In genomic region chr13:37779251-37779667, GRCm38 (mm10) we compare ENCODE assay signal across 8 mouse cellular contexts. TPM values are rescaled to one million over a fixed set of nuclear protein-coding genes. Genes with fewer than 3 reads are reported as not detected.
DNase-seq lines count a peak whose midpoint lies in the region; ATAC-seq lines count a peak whose summit lies in the region.

No protein-coding gene starts in this region.

- peaks cover 15% of the 10 kb centered on the region for H3K4me1 ChIP-seq in embryonic facial prominence, embryonic 15.5 days
- peaks cover 9% of the 10 kb centered on the region; the same call in 1 of the 2 replicates for H3K4me1 ChIP-seq in intestine, embryonic 14.5 days (replicated peaks; ENCODE audit: control insufficient read depth, insufficient read depth, low read length)

- H3K27ac ChIP-seq in embryonic facial prominence, embryonic 15.5 days (replicated peaks), result no peak overlapping the region; the same call in 1 of the 2 replicates
- no peak overlapping the region for H3K27ac ChIP-seq in intestine, embryonic 14.5 days (ENCODE audit: low read depth)

- peak overlapping the region; percentile 99 for H3K4me2 ChIP-seq in embryonic facial prominence, embryonic 15.5 days (replicated peaks)
- H3K4me2 ChIP-seq in intestine, embryonic 14.5 days (ENCODE audit: low read length), result peak overlapping the region; percentile 99

- H3K9ac ChIP-seq in embryonic facial prominence, embryonic 15.5 days, result no peak overlapping the region
- H3K9ac ChIP-seq in intestine, embryonic 14.5 days (ENCODE audit: low read length), result no peak overlapping the region

- no peaks in the 10 kb centered on the region for H3K27me3 ChIP-seq in embryonic facial prominence, embryonic 15.5 days
- peaks cover 10% of the 10 kb centered on the region; the same call in 1 of the 2 replicates for H3K27me3 ChIP-seq in intestine, embryonic 14.5 days (replicated peaks; ENCODE audit: control insufficient read depth, insufficient read depth, low read length)

- intact Hi-C loops in left cerebral cortex, postnatal 4 days (cut with DNase I), result no loop called here

- 0 out of 2 replicates have a peak, but pooled peaks have one; percentile 6 for ATAC-seq in embryonic facial prominence, embryonic 15.5 days (ENCODE audit: insufficient number of reproducible peaks, low FRiP score, low TSS enrichment, low read depth)
- ATAC-seq in intestine, embryonic 14.5 days (replicated peaks; ENCODE audit: low FRiP score, low TSS enrichment, low read depth), result no peak

- WGBS in embryonic facial prominence, embryonic 15.5 days, result 8% methylated on average over 9 of the region's 9 CpGs
- WGBS in intestine, embryonic 14.5 days, result 8% methylated on average over 9 of the region's 9 CpGs

- H3K4me3 ChIP-seq in embryonic facial prominence, embryonic 15.5 days (replicated peaks), result peak overlapping the region; percentile 65
- H3K4me3 ChIP-seq in intestine, embryonic 14.5 days (ENCODE audit: low read depth, low read length), result peak overlapping the region; percentile 53

- no peaks in the 10 kb centered on the region for H3K9me3 ChIP-seq in embryonic facial prominence, embryonic 15.5 days (replicated peaks)
- H3K9me3 ChIP-seq in intestine, embryonic 14.5 days (ENCODE audit: control insufficient read depth, low read length), result no peaks in the 10 kb centered on the region

- DNase-seq in left cerebral cortex, adult 11 months (ENCODE audit: low spot score), result peak; percentile 3
- no peak for DNase-seq in left cerebral cortex, postnatal 4 days
- no peak for DNase-seq in intestine, embryonic 14.5 days (ENCODE audit: low spot score)
- peak; percentile 45 for DNase-seq in lung, postnatal 25 days (ENCODE audit: low spot score)
- DNase-seq in spleen, postnatal 36 days (ENCODE audit: low spot score in 2 of 2), result peak; percentile 62 to 70
- DNase-seq in cerebellum, adult 11 months, result no peak
- DNase-seq in ovary, postnatal 14 days (ENCODE audit: low spot score), result no peak

- no peaks in the 10 kb centered on the region for H3K36me3 ChIP-seq in embryonic facial prominence, embryonic 15.5 days
- H3K36me3 ChIP-seq in intestine, embryonic 14.5 days (ENCODE audit: control insufficient read depth, insufficient read depth, low read length), result no peaks in the 10 kb centered on the region

RNA-seq across cellular contexts. Expression of gene Rreb1, which starts 1.1 kb away (rescaled TPM):
- 10 to 100 TPM in 1 of 2 experiments, 1 to 10 TPM in 1; 9.8 to 12.2 TPM for total RNA-seq in left cerebral cortex, postnatal 4 days (2021)
- 14.4 and 14.8 TPM in 2 replicates for polyA plus RNA-seq in embryonic facial prominence, embryonic 15.5 days (2015; fragmentation: Nextera tagmentation; extraction: Ambion mirVana)
- polyA plus RNA-seq in intestine, embryonic 14.5 days (2014; fragmentation: Nextera tagmentation; extraction: Ambion mirVana), result 20.2 and 20.3 TPM in 2 replicates

Comparison
In these comparisons a context has a peak if more than half of its experiments do, and no peak if none do; other contexts are left out.
1. DNase-seq: peak in left cerebral cortex, adult 11 months (single experiment), lung, postnatal 25 days (single experiment) and spleen, postnatal 36 days (2 of 2); none in left cerebral cortex, postnatal 4 days (single experiment), intestine, embryonic 14.5 days (single experiment), cerebellum, adult 11 months (single experiment) and ovary, postnatal 14 days (single experiment).